ENCODE assay signal across 9 mouse cellular contexts in genomic region chr5:145138836-145139235, GRCm38 (mm10). TPM values are rescaled to one million over a fixed set of nuclear protein-coding genes. Genes with fewer than 3 reads are reported as not detected.
DNase-seq lines count a peak whose midpoint lies in the region; ATAC-seq and TF ChIP-seq lines count a peak whose summit lies in the region.
"Had no signal": no experiment of that assay in that cellular context is flagged by ENCODE, and none has a peak within 500 bp of the region (broad histone marks: within the 10 kb centered on the region; RNA-seq: fewer than 3 reads in every experiment).

No protein-coding gene starts in this region.

- peak overlapping the region; percentile 98 for H3K4me2 ChIP-seq in liver, embryonic 14.5 days (ENCODE audit: low read depth)

- H3K9ac ChIP-seq in liver, embryonic 14.5 days (replicated peaks), result peak overlapping the region; percentile 98

- peaks cover 70% of the 10 kb centered on the region for H3K36me3 ChIP-seq in erythroblast, embryonic 14.5 days (ENCODE audit: control insufficient read depth)
- peaks cover 48% of the 10 kb centered on the region for H3K36me3 ChIP-seq in liver, embryonic 14.5 days (replicated peaks; ENCODE audit: control insufficient read depth, insufficient read depth, low read depth)

- H3K4me1 ChIP-seq in erythroblast, embryonic 14.5 days (ENCODE audit: control insufficient read depth), result peaks cover 62% of the 10 kb centered on the region
- peaks cover 12% of the 10 kb centered on the region for H3K4me1 ChIP-seq in embryonic fibroblast, embryonic 13.5 days (ENCODE audit: control insufficient read depth, insufficient read depth, low read length)
- H3K4me1 ChIP-seq in liver, embryonic 14.5 days (replicated peaks; ENCODE audit: control insufficient read depth in 2 of 2, insufficient read depth in 2 of 2, low read length in 1 of 2), result peaks cover 14 to 16% of the 10 kb centered on the region in 2 experiments

- H3K27me3 ChIP-seq in erythroblast, embryonic 14.5 days (ENCODE audit: control insufficient read depth), result no peaks in the 10 kb centered on the region
- H3K27me3 ChIP-seq in liver, embryonic 14.5 days (ENCODE audit: control insufficient read depth, insufficient read depth, low read length), result no peaks in the 10 kb centered on the region
- H3K27me3 ChIP-seq: Patski had no signal

- ATAC-seq in erythroblast, adult 5-6 weeks (replicated peaks; ENCODE audit: low FRiP score, poor library complexity, severe bottlenecking), result no peak
- ATAC-seq in liver, embryonic 14.5 days (ENCODE audit: insufficient read depth), result no peak

- no peak for TF ChIP-seq CTCF in embryonic fibroblast, embryonic 13.5 days (IDR thresholded peaks at IDR 0.05; ENCODE audit: borderline replicate concordance, insufficient read depth, low read length)
- no peak for TF ChIP-seq CTCF in liver, embryonic 14.5 days (IDR thresholded peaks at IDR 0.05; ENCODE audit: low read depth)

- H3K9me3 ChIP-seq in erythroblast, embryonic 14.5 days (ENCODE audit: control insufficient read depth, low read length), result no peaks in the 10 kb centered on the region
- H3K9me3 ChIP-seq in liver, embryonic 14.5 days (ENCODE audit: control insufficient read depth, low read length), result no peaks in the 10 kb centered on the region

- no peak for TF ChIP-seq EP300 in liver, embryonic 14.5 days (IDR thresholded peaks at IDR 0.05; ENCODE audit: low read depth)

- DNase-seq in 416B (ENCODE audit: low read depth), result peak; percentile 46
- no peak for DNase-seq in liver, embryonic 14.5 days (ENCODE audit: low read depth in 3 of 3, low spot score in 3 of 3)
- DNase-seq in urinary bladder, adult 2 months (ENCODE audit: low spot score), result no peak
- DNase-seq in thymus, adult 18-20 months, result no peak
- DNase-seq in left cerebral cortex, adult 11 months (ENCODE audit: low spot score), result no peak

- no peak for TF ChIP-seq POLR2A in embryonic fibroblast, embryonic 13.5 days (IDR thresholded peaks at IDR 0.05; ENCODE audit: low read depth, low read length)

- peak overlapping the region; percentile 73; the same call in 1 of the 2 replicates for H3K27ac ChIP-seq in embryonic fibroblast, embryonic 13.5 days (ENCODE audit: insufficient read depth, low read length)
- no peak overlapping the region for H3K27ac ChIP-seq in liver, embryonic 14.5 days

- peak overlapping the region; percentile 99 for H3K4me3 ChIP-seq in erythroblast, embryonic 14.5 days (replicated peaks)
- peak overlapping the region; percentile 97 for H3K4me3 ChIP-seq in embryonic fibroblast, embryonic 13.5 days (ENCODE audit: insufficient read depth, low read length)
- peak overlapping the region; percentile 97 to 98 for H3K4me3 ChIP-seq in liver, embryonic 14.5 days (ENCODE audit: insufficient read depth in 1 of 2, low read depth in 2 of 2, low read length in 2 of 2)

- 17% methylated on average over 6 of the region's 6 CpGs for WGBS in liver, embryonic 14.5 days (ENCODE audit: insufficient replicate concordance)

RNA-seq across cellular contexts. Expression of gene Pdap1, which starts 1.2 kb away (rescaled TPM):
- polyA plus RNA-seq in erythroblast, embryonic 14.5 days (2012), result 23.4 and 39.5 TPM in 2 replicates
- total RNA-seq in erythroblast, adult 5-6 weeks (2015; ENCODE audit: low replicate concordance), result 12.3 and 14.2 TPM in 2 replicates
- total RNA-seq in erythroblast, adult 5-6 weeks (2017; ENCODE audit: low replicate concordance), result 23.2 and 50.9 TPM in 2 replicates
- 144 and 168 TPM in 2 replicates for polyA plus RNA-seq in embryonic fibroblast, embryonic 13.5 days (2011; ENCODE audit: insufficient read length, low read depth, missing spikeins)
- polyA plus RNA-seq in liver, embryonic 14.5 days (2012; rRNA removed), result 13.6 and 44.0 TPM in 2 replicates
- polyA plus RNA-seq in liver, embryonic 14.5 days (2014; fragmentation: Nextera tagmentation; extraction: Ambion mirVana), result 44.4 and 50.1 TPM in 2 replicates
- polyA plus RNA-seq in urinary bladder, adult 2 months (2012; rRNA removed), result 51.4 and 62.5 TPM in 2 replicates

RNA-seq across cellular contexts. Expression of gene Bud31, which starts 1.3 kb away (rescaled TPM):
- polyA plus RNA-seq in erythroblast, embryonic 14.5 days (2012), result 2.2 and 3.0 TPM in 2 replicates
- 113 and 149 TPM in 2 replicates for total RNA-seq in erythroblast, adult 5-6 weeks (2015; ENCODE audit: low replicate concordance)
- total RNA-seq in erythroblast, adult 5-6 weeks (2017; ENCODE audit: low replicate concordance), result 170 and 223 TPM in 2 replicates
- 174 and 194 TPM in 2 replicates for polyA plus RNA-seq in embryonic fibroblast, embryonic 13.5 days (2011; ENCODE audit: insufficient read length, low read depth, missing spikeins)
- polyA plus RNA-seq in liver, embryonic 14.5 days (2012; rRNA removed), result 49.1 and 79.2 TPM in 2 replicates
- 154 and 155 TPM in 2 replicates for polyA plus RNA-seq in liver, embryonic 14.5 days (2014; fragmentation: Nextera tagmentation; extraction: Ambion mirVana)
- polyA plus RNA-seq in urinary bladder, adult 2 months (2012; rRNA removed), result 80.5 and 98.6 TPM in 2 replicates

RNA-seq across cellular contexts. Expression of gene Arpc1b, which starts 24.8 kb away (rescaled TPM):
- 5.7 and 6.2 TPM in 2 replicates for polyA plus RNA-seq in erythroblast, embryonic 14.5 days (2012)
- 60.5 and 70.8 TPM in 2 replicates for total RNA-seq in erythroblast, adult 5-6 weeks (2015; ENCODE audit: low replicate concordance)
- total RNA-seq in erythroblast, adult 5-6 weeks (2017; ENCODE audit: low replicate concordance), result 46.7 and 74.1 TPM in 2 replicates
- polyA plus RNA-seq in embryonic fibroblast, embryonic 13.5 days (2011; ENCODE audit: insufficient read length, low read depth, missing spikeins), result 328 and 384 TPM in 2 replicates
- polyA plus RNA-seq in liver, embryonic 14.5 days (2012; rRNA removed), result 54.4 and 74.7 TPM in 2 replicates
- polyA plus RNA-seq in liver, embryonic 14.5 days (2014; fragmentation: Nextera tagmentation; extraction: Ambion mirVana), result 74.9 and 80.1 TPM in 2 replicates
- 410 and 483 TPM in 2 replicates for polyA plus RNA-seq in urinary bladder, adult 2 months (2012; rRNA removed)

RNA-seq across cellular contexts. Expression of gene Ptcd1, which starts 28.1 kb away (rescaled TPM):
- 1.1 and 1.3 TPM in 2 replicates for polyA plus RNA-seq in erythroblast, embryonic 14.5 days (2012)
- 2.7 and 4.8 TPM in 2 replicates for total RNA-seq in erythroblast, adult 5-6 weeks (2015; ENCODE audit: low replicate concordance)
- 6.8 and 10.1 TPM in 2 replicates for total RNA-seq in erythroblast, adult 5-6 weeks (2017; ENCODE audit: low replicate concordance)
- polyA plus RNA-seq in embryonic fibroblast, embryonic 13.5 days (2011; ENCODE audit: insufficient read length, low read depth, missing spikeins), result 7.6 and 10.0 TPM in 2 replicates
- 4.9 and 5.5 TPM in 2 replicates for polyA plus RNA-seq in liver, embryonic 14.5 days (2012; rRNA removed)
- polyA plus RNA-seq in liver, embryonic 14.5 days (2014; fragmentation: Nextera tagmentation; extraction: Ambion mirVana), result 5.4 and 6.2 TPM in 2 replicates
- 12.9 TPM in 2 replicates for polyA plus RNA-seq in urinary bladder, adult 2 months (2012; rRNA removed)

RNA-seq across cellular contexts. Expression of gene Cpsf4, which starts 28.2 kb away (rescaled TPM):
- polyA plus RNA-seq in erythroblast, embryonic 14.5 days (2012), result 7.8 and 8.9 TPM in 2 replicates
- total RNA-seq in erythroblast, adult 5-6 weeks (2015; ENCODE audit: low replicate concordance), result 8.1 and 11.1 TPM in 2 replicates
- 15.1 and 17.0 TPM in 2 replicates for total RNA-seq in erythroblast, adult 5-6 weeks (2017; ENCODE audit: low replicate concordance)
- 15.1 and 20.1 TPM in 2 replicates for polyA plus RNA-seq in embryonic fibroblast, embryonic 13.5 days (2011; ENCODE audit: insufficient read length, low read depth, missing spikeins)
- 25.6 and 29.8 TPM in 2 replicates for polyA plus RNA-seq in liver, embryonic 14.5 days (2012; rRNA removed)
- polyA plus RNA-seq in liver, embryonic 14.5 days (2014; fragmentation: Nextera tagmentation; extraction: Ambion mirVana), result 14.2 TPM in 2 replicates
- polyA plus RNA-seq in urinary bladder, adult 2 months (2012; rRNA removed), result 20.4 and 25.4 TPM in 2 replicates

Comparison
In these comparisons a context has a peak if more than half of its experiments do, and no peak if none do; other contexts are left out.
1. RNA of gene Bud31, which starts 1.3 kb away (polyA plus RNA-seq): 174 to 194 TPM in embryonic fibroblast, embryonic 13.5 days, 49.1 to 155 TPM in liver, embryonic 14.5 days and 80.5 to 98.6 TPM in urinary bladder, adult 2 months; 2.2 to 3.0 TPM in erythroblast, embryonic 14.5 days; every median in the first group is over 10 times any median in the second.
2. Peak in every context shown above with its lines, with median percentiles within 50 percentile points of each other: H3K4me3 ChIP-seq.